Mouse (Mus musculus) heart, postnatal 36 days (tissue): ENCODE results near the gene Hexim1. TPM values are rescaled to one million over a fixed set of nuclear protein-coding genes. Genes with fewer than 3 reads are reported as not detected.

Experiments used
- DNase-seq, 2 experiments: peaks; one replicate each; pipeline ENCODE4 v3.0.0; 2021 to 2022
- intact Hi-C: fragments of 180-260 bp; cut with DNase I; formaldehyde crosslinking; loops from one replicate; pipeline ENCODE4 v1.15.1; 2025
- total RNA-seq, 2 experiments: library from RNA; stranded (reverse); gene quantifications; 2 replicates each; pipeline ENCODE4 v1.2.3; 2021

Hexim1 gene
- total RNA-seq, 2 experiments from 2014 or later, result 18.0 to 20.5 TPM

DNA sequence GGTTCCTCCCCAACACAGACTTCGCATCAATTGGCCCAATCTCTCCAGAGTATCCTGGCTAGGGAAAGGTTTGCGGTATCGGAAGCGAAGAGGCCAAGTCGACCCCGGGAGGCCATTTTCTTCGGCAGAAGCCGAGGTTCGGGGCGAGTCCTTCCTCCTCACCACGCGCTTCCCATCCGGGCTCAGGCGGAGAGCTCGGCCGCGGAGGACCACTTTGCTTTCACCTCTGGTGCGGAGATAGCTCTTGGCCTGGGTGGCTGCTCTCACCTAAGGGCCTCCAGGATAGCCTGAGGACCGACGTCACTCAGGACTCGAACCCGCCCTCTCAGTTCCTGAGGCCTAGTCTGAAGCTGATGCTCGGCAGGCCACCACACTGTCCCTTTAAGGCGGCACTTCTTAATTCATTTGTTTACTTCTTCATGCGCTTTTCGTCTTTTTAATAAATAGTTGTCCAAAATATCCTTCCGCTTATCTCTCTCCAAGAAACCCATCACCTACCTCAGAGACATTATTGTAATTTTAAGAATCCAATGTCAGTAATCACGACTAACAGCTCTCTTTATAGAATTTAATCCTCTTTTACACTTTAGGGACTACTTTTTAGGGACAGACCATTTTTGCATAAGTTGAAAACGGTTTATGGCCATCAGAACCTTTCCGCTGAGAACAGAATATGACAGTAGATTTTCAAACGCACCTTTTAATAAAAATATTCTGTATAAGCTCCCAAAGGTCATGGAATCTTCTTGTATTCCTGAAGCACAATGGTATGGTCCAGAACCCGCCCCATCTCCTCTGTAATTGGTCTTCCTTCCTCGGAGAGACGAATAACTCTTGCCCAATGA, 646 bp upstream of the Hexim1 start:
- peak; percentile 81 to 88 for DNase-seq
- intact Hi-C loops, result no loop called here

DNA sequence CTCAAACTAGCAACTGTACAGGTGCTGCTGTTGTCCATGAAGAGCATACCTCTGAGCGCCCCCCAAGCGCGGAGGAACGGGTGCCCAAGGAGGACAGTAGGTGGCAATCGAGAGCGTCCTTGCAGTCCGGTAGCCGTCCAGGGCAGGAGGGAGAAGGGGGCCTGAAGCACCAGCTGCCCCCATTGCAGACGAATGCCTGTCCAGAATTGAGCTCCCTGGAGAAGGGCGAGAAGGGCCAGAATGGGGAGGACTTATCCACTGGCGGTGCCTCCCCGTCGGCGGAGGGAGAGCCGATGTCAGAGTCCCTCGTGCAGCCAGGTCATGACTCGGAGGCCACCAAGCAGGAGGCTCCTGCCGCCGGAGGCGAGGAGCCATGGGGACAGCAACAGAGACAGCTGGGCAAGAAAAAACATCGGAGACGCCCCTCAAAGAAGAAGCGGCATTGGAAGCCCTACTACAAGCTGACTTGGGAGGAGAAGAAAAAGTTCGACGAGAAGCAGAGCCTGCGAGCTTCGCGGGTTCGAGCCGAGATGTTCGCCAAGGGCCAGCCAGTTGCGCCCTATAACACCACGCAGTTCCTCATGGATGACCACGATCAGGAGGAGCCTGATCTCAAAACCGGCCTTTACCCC, 1.0 kb downstream of the Hexim1 start:
- intact Hi-C loops, result loop anchor here (1.0 kb wide), 2 partner anchors 15 to 42 kb away; partner anchors contain the start of gene Hexim2

DNA sequence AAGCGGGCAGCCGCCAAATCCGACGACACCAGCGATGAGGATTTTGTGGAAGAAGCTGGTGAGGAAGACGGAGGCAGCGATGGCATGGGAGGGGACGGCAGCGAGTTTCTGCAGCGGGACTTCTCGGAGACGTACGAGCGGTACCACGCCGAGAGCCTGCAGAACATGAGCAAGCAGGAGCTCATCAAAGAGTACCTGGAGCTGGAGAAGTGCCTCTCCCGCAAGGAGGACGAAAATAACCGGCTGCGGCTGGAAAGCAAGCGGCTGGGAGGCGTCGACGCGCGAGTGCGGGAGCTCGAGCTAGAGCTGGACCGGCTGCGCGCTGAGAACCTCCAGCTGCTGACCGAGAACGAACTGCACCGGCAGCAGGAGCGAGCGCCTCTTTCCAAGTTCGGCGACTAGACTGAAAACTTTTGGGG, 1.6 kb downstream of the Hexim1 start:
- DNase-seq, result peak in 1 of 2 experiments; percentile 42
- intact Hi-C loops, result loop anchor here (1.0 kb wide), 2 partner anchors 15 to 42 kb away; partner anchors contain the start of gene Hexim2

More for the DNA sequence above, 1.0 kb downstream of the Hexim1 start:
- peak; percentile 78 to 85 for DNase-seq

DNA sequence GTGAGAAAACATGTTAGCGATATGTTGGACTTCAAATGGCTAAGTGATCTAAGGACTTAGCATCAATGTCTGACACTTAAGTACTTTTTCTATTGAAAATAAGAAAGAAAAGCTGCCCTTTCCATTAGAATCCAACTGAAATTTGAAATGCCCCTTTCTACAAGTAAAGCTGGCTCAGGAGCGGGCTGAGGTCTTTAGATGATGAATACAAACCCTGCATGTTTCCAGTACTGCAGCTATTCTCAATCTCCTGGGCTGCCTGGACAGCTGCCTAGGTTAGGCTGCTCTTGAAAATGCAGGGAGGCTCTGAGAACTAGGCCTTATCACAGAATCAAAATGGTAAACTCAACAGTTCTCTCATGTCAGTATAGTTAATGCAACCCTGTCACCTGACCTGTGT, 2.8 kb downstream of the Hexim1 start:
- DNase-seq, result no peak
- intact Hi-C loops, result no loop called here

DNA sequence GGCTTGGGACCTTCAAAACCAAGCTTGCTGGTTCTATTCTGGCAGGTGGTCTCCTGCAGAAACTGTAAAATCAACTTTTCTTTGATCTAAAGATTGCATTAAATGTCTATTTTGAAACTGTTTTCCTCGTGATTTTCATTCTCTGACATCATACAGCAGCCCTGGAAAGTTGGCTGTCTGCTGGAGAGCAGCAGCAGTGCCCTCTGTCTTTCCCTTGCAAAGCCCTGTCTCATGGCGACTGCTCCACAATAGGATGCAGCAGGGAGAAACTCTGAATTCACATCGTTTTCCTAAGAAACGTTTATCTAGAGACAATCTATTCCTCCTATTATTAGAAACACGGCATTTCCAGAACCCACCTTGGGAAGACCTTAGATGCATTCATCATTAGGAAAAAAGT, 3.6 kb downstream of the Hexim1 start:
- intact Hi-C loops, result no loop called here
- DNase-seq, result no peak

DNA sequence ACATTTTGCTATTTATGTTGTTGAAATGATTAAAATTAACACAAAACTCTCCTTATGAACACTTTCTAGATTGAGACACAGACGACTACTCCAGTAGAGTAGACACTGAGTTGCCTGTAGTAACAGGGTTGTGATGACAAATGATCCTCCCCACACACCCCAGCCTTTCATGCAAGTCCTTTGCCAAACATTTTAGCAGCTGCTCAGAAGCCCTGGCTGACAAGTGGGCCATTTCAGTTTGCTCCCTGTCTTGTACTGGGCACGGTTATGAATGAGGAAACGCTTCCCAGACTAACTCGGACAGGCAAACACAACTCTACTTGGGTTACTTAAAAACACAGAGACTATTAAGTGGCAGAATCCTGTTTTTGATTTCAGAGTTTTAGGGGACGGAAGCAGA, 4.3 kb downstream of the Hexim1 start:
- DNase-seq, result no peak
- intact Hi-C loops, result no loop called here

DNA sequence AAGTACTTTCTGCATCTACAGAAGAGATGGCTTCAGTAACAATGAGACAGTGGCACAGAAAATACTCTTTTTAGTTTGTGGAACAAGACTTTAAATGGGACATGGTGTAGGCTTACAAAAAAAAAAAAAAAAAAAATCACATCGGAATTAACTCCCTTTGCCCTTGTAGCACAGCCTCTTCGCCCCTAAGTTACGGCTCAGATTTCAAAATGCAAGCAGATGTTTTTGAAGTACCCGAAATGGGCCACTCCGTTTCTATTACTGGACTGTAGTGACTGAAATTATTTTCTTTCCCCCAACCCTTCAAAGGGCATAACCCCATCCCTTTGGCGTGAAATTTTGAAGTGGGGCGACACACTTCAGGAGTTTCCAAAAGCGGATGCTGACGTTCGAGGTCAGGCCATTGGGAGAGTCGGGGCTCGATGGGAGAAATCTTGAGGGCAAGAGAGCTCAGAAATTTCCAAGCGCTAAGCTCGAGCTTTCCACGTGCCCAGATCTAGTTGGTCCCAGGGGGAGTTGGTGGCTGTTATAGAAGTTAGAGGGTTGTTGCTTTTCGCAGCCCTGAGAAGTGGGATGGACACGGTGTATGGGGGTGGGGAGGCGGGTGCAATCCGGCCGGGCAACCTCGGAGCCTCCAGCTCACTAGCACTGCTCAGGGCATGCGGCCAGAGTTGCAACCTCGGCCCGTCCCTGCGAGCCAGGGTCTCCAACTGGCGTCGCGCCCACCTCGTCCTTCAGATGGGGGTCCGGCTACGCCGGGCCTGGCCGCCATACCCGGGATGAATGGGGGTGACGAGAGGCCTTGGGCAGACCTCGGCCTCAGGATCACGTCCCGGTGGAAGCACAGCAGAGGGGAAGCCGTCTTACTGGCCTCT, 15.9 kb downstream of the Hexim1 start, which contains the start of gene Hexim2:
Gene Hexim2 (plus strand): TSS at position 729 of the 875 bp plus-strand sequence.
- peak in 1 of 2 experiments; percentile 67 for DNase-seq
- intact Hi-C loops, result loop anchor here (1.0 to 2.0 kb wide), 3 partner anchors 15 to 30 kb away; no protein-coding TSS in a partner anchor

DNA sequence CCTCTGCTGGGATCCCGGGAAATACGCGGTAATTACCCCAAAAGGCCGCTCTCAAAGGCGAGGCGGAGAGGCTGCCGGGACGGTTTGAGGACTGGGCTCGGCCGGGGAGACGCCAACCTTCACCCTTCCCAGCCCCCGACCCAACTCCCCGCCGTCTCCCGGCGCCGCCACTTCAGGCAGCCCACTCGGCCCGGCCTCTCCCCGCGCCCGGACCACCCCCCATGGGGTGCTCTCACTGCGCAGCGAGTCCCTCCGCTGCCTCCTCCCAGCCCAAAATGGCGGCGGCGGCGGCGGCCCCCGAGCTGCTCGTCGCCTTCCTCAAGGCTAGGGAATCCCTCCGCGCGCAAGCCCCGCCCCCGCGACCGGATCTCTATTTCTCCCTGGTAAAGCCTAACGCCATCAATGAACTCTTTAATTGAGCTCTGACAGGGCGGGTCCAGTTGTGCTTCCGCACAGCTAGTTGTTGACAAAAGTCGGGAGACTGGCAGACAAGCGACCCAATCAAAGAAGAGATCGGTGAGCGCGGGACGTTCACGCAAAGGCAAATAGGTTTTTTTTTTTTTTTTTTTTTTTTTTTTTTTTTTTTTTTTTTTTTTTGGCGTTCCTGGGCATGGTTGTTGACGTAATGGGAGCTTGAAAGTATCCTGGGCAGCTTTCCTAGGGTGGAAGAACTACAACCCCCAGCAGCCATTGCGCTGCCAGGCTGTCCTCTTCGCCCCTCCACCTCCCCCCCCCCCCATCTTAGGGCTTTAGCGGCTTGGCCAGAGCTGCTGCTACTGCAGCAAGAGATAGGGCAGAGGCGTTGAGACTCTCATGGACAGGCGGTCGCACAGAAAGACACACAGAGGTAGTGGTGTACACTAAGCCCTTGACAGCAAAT, 16.8 kb downstream of the Hexim1 start:
- intact Hi-C loops, result loop anchor here (1.0 to 2.0 kb wide), 3 partner anchors 16 to 31 kb away; no protein-coding TSS in a partner anchor
- DNase-seq, result peak; percentile 99 to 100

DNA sequence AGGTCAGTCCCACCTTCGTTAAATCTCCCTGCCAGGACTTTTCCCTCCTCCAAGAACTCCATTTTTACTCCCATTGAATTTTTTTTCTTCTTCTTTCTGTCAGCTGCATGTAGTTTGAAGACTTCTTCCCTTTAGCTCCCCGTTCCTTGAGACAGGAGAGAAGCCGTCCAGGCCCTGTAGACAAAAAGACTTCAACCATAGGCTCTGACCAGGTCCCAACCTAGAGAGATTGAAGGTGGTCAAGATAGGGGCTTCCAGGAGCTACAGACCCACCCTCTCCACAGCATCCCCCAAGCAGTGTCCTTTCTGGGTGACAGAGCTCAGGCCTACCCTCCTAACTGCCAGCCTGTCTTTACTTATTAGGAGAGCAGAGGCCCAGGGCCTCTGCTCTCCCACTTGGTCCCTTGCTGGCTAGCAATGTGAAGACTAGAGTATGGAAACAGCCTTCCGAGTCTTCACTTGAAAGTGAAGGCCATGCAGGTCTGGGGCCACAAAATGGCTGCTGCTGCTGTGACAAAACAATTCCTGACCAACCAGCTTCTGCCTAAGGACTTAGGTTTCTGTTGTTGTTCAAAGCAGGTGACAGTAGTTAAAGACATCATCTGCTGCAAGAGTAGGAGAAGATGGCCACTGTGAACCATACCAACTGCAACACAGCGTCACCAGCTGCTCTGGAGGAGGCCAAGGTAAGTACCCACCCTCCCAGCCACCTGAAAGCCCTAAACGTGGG, 17.6 kb downstream of the Hexim1 start:
- intact Hi-C loops, result loop anchor here (2.0 kb wide), 1 partner anchor 25 kb away; no protein-coding TSS in a partner anchor

DNA sequence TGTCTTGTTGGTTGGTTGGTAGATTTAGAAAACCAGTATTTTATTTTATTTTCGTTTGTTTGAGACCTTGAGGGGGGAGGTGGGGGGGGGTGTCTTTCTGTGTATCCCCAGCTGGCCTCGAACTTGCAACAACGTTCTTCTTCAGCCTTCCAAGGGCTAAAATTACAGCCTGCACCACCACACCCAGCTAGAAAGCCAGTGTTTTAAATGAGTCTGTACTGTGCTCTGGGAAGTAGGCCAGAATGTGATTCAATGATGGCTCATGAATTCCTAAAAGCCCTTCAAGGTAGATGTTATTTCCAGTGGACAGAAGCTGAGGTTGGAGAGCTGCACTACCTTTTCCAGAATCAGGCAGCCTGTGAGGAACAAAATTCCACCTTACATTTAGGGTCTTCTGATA, 18.2 kb downstream of the Hexim1 start:
- intact Hi-C loops, result no loop called here
- no peak for DNase-seq

More for the DNA sequence above, 17.6 kb downstream of the Hexim1 start:
- no peak for DNase-seq

DNA sequence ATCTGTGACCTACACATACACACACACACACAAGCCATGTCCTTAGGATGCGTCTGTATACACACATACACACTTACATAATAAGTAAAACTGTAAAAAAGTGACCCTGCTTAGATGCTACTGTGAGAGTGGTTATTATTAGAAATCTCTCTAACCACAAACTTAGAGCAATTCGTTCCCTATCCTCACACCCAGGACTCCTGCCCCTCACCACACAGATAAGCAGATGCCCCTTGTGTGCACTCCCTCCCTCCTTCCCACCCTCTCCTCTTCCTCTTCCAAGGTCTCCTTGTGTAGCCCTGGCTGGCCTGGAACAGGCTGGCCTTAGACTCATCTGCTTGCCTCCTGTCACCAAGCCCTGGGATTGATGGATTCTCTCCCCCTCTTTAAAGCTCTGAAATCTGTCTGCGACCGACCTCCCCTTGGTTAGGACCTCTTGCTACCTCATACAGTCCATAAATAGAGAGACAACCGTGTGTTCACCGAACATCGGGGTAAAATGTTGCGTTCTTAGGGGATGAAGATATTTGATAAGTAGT, 20.1 kb downstream of the Hexim1 start:
- DNase-seq, result no peak
- intact Hi-C loops, result no loop called here

DNA sequence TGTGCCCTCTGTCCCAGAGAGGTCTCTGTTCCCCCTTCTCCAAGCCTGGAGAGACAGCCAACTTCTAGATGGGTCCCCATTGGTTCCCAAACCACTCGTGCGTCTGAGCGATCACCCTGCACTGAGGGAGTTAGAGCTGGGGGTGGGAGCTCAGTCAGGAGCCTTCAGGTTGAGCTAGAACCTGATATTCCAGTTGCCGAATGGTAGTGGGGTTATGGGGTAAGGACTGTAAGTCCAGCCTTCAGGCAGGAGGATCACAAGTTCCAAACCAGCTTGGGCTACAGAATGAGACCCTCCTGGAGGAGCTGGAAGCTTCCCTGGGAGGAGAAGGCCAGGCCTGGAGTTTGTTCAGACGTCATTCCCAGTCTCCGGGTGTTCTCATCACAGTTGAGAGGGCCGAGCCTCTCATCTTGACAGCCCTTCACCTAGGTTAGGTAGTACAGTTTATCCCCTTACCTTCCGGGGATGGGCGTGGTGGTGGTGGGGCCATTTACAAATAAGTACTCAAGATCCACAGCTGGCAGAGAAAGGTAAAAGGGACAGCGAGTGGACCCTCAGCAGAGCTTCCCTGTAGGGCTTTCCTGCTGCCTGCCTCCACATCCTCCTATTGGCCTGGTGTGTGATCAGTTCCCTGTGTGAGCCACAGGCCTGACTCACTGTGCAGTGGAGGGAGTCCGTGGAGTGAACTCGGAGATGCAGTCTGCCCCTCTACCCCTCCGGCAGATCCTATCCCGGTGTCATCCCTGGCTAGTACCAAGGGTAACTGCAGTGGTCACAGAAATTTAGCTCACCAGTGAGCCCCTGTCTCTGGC, 24.1 kb downstream of the Hexim1 start:
- intact Hi-C loops, result no loop called here
- no peak for DNase-seq

DNA sequence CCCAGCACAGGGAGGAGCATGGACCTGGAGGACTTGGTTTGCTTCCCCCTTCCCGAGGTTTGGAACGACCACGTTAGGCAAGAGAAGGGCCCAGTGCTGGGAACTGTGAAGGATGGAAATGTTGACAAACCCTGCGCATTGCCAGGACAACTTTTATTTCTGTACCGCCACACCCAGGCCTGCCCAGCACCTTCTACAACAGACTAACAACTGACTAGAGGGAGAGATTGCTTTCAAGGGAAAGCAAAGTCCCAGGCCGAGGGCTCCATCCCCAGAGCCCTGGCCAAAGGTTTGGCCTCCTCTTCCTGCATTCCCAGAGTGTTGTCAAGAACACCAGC, 24.7 kb downstream of the Hexim1 start:
- DNase-seq, result no peak

DNA sequence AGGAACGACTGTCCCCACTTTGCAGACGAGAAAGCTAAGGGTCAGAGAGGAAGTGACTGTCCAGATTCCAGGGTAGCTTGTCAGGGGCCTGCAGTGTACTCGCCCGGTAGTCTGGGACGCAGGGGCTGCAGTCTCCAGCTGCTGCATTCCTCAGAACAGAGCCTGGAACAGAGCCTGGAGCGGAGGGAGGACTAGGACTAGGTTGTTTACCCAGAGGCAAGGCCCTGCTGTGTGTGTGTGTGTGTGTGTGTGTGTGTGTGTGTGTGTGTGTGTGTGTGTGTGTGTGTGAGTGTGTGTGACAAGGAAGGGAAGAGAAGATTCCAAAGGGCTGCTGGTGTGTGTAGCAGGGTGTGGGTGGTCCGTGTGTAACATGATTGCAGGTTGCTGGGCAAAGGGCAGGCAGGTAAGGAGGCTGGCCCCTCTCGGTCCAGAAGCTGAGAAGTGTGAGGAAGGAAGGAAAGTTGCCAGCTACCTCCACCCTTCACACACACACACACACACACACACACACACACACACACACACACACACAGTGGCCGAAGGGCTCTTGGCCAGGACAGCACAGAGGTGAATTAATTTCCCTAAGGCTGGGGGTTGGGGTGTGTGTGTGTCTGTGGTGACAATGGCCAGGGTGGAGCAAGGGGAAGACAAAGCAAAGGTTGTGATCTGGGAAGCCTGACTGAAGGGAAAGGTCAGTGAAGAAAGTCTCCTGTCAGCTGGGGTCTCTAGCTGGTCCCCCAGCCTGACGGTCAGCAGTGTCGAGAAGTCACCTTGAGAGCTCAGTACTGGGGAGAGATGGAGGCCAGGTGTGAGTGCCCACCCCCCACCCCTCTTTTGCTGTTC, 25.3 kb downstream of the Hexim1 start:
- peak; percentile 69 to 74 for DNase-seq
- intact Hi-C loops, result no loop called here

More for the DNA sequence above, 24.7 kb downstream of the Hexim1 start:
- intact Hi-C loops, result no loop called here

DNA sequence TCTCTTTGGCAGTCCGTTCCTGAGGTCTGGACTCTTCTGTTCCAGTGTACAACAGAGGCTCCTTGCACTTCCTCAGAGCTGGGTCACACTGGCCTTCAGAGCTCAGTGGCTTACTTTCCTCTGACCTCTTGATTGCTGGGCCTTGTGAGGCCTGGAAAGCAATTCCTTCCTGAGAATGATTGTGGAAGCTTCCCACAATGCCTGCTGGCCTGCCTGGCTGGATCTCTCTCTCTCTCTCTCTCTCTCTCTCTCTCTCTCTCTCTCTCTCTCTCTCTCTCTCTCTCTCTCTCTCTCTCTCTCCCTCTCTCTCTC, 25.9 kb downstream of the Hexim1 start:
- intact Hi-C loops, result no loop called here
- no peak for DNase-seq

DNA sequence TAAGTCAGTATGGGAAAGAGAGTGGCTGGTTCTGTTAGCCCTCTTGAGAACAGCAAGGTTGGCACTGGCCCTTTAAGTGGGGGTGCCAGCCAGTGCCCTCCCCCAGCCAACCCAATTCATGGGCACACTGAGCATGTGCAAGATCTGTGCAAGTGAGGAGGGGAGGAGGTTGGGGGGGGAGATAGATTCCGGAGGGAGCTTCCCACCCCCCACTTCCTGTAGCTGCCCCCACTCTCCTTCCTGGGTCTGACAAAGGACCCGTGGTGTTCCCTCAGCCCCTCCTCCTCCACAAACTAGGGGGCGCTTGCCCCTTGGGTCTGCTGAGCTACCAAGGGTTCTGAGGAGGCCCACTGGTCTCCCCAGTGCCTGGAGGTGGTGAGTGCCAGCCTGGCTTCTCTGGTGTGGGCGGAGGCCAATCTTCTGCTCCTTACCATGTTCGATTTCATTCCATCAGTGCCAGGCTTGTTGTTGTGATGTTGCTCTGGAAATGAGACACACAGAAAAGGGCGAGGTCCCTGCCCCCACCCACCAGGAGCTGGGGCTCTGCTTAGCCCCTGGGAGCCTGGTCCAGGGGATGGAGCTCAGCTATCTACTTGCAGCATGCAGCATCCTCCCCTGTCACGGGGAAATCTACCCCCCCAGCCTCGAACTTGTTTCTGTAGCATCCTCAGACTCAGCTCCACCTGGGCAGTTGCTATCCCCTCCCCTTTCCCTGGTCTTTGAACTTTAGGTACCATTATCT, 26.6 kb downstream of the Hexim1 start:
- peak; percentile 45 to 50 for DNase-seq
- intact Hi-C loops, result no loop called here
